Mouse (Mus musculus): ENCODE data around the gene Atp5l.
A peak's percentile ranks its signal among the peaks of the same experiment; 100 is the strongest.
"Not testable (repeated sequence)": the region's sequence is repeated elsewhere in the genome, so short reads cannot be mapped to it uniquely, and the experiment has no call there.

The Atp5l gene

GRCm38 (mm10) chr9:44920374-44921122, at the start of gene Atp5l:
Gene Atp5l (minus strand): TSS chr9:44920742.
- peak; percentile 98 for DNase-seq (ENCODE audit: low read depth, low spot score)

- peak; percentile 12 for DNase-seq (ENCODE audit: low read depth, low spot score)
Observed at GRCm38 (mm10) chr9:44969450-44969849, 48.9 kb upstream of the Atp5l start.

- DNase-seq (ENCODE audit: low read depth, low spot score): not testable (repeated sequence)
Observed at GRCm38 (mm10) chr9:44967763-44968162, 47.2 kb upstream of the Atp5l start.

DNA sequence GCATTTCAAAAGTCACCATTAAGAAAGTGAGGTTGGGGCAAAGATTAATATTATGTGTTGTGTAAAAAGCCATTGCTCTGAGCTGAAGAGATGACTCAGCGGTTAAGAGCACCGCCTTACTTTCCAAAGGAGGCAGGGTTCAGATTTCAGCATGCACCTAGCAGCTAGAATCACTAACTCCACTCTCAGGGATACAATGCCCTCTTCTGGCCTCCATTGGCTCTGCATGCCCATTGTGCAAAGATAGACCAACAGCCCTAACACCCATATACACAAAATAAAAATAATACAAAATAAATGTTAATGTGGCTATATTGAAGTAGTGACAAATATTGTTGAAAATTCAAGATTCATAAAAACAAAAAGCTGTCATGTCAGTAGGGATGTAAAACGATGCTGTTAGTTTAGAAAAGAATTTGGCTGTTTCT, 46.3 kb upstream of the Atp5l start:
- DNase-seq (ENCODE audit: low read depth, low spot score): peak; percentile 96

DNA sequence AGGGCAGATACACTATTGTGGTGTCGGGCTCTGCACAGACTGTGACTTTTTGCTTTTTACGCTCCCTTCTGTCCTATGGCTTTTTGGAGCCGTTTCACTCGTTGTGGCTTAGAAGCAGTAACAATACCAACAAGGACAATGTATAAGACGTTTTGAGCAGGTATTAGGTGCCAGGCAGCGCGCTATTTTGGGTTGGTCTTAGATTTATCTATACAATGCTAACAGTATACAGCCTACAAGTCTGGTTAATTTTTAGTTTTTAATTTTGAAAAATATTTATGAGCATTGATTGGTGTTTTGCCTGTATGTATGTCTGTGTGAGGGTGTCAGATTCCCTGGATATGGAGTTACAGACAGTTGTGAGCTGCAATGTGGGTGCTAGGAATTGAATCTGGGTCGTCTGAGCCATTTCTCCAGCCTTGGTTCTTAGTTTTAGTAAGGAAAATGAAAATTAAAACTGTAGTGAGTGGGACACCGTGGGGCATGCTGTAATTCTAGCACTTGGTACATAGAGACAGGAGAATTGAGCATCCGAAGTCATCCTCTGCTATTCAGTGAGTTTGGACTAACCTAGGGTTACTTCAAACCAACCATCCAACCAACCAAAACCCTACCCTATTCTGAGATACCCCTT, 45.4 kb upstream of the Atp5l start:
- DNase-seq (ENCODE audit: low read depth, low spot score): peak; percentile 36

- peak; percentile 98 for DNase-seq (ENCODE audit: low read depth, low spot score)
Observed at GRCm38 (mm10) chr9:44965126-44965832, 44.7 kb upstream of the Atp5l start, which contains the start of gene Ube4a. Gene Ube4a (minus strand): TSS chr9:44965600.

GRCm38 (mm10) chr9:44954432-44954831, 33.9 kb upstream of the Atp5l start:
- no peak for DNase-seq (ENCODE audit: low read depth, low spot score)

GRCm38 (mm10) chr9:44947836-44948235, 27.3 kb upstream of the Atp5l start:
- no peak for DNase-seq (ENCODE audit: low read depth, low spot score)

- peak; percentile 63 for DNase-seq (ENCODE audit: low read depth, low spot score)
Observed at GRCm38 (mm10) chr9:44946185-44946695, 25.7 kb upstream of the Atp5l start.

DNA sequence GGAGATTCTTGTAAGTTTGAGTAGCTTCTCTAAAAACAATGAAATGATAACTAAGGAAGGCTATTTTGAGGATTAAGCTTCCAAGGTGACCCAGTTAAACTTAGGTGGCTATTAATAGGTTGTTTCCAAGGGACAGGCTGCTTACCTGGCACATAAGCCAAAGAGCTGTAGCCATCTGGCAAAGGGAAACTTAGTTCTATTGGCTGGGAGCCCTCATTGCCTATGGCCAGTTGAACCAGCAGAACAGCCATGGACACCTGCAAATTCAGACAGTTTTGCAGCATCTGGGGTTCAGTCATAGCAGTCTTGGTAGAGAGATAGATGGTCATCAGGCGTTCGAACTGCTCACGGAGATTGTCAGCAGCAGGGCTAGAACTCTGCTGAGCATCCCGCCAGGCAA, 21.9 kb upstream of the Atp5l start:
- DNase-seq (ENCODE audit: low read depth, low spot score): no peak

DNA sequence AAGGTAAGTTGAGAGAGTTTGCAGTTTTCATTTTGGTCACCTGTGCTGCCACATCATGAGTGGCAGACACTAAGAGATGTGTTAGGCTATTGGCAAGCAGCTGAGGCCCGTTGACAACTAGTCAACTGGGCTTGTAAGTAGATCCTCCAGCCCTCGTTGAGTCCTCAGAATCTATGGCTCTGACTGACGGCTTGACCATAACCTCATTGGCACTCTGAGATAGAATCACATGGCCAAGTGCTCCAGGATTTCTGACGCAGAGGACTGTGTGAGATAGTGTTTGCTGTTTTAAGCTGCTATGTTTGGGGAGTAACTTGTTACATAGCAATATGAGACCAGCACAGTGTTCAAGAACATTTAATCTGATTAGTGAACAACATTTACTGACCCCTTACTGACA, 21.2 kb upstream of the Atp5l start:
- DNase-seq (ENCODE audit: low read depth, low spot score): no peak

GRCm38 (mm10) chr9:44921543-44921942, 1.0 kb upstream of the Atp5l start:
- no peak for DNase-seq (ENCODE audit: low read depth, low spot score)

DNA sequence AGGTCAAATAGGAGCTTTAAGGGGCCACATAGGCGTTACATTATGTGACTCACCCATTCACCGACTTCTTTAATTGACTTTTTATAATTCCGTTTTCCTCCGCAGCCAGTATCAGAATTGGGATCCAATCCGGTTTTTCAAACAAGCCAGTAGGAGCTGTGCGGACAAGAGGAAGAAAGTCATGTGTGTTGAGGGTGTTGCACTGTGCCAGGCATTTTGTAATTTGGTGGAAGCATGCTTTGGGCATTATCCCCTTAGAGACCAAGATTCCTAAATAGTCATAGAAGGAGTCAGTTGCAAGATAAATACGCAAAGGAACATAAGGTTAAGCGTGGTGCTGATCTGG, 554 bp upstream of the Atp5l start:
- DNase-seq (ENCODE audit: low read depth, low spot score): peak; percentile 91

GRCm38 (mm10) chr9:44919606-44920005, 936 bp downstream of the Atp5l start:
- DNase-seq (ENCODE audit: low read depth, low spot score): peak; percentile 45

- DNase-seq (ENCODE audit: low read depth, low spot score): peak; percentile 74
Observed at GRCm38 (mm10) chr9:44916196-44916595, 4.3 kb downstream of the Atp5l start.

GRCm38 (mm10) chr9:44914706-44915105, 5.8 kb downstream of the Atp5l start:
- DNase-seq (ENCODE audit: low read depth, low spot score): no peak

- no peak for DNase-seq (ENCODE audit: low read depth, low spot score)
Observed at GRCm38 (mm10) chr9:44911365-44911764, 9.2 kb downstream of the Atp5l start.

DNA sequence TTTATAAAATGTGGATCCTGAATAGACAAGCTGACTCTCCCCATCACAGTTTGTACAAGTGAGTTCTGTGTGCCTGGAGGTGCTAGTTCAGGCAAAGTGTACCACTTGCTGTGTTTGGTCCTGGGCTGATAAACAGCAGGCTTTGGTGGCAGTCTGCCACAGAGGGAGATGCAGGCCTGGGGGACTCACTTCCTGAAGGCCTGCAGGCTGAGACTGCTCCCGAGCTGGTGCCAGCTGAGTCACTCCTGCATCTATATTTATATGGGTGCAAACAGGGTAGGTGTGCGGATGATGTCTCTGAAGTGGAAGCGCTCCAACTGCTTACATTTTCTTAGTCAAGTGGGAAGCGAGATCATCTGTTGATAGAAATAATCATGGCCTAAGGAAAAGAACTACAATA, 14.9 kb downstream of the Atp5l start:
- DNase-seq (ENCODE audit: low read depth, low spot score): peak; percentile 88

GRCm38 (mm10) chr9:44904964-44905363, 15.6 kb downstream of the Atp5l start:
- peak; percentile 99 for DNase-seq (ENCODE audit: low read depth, low spot score)

DNA sequence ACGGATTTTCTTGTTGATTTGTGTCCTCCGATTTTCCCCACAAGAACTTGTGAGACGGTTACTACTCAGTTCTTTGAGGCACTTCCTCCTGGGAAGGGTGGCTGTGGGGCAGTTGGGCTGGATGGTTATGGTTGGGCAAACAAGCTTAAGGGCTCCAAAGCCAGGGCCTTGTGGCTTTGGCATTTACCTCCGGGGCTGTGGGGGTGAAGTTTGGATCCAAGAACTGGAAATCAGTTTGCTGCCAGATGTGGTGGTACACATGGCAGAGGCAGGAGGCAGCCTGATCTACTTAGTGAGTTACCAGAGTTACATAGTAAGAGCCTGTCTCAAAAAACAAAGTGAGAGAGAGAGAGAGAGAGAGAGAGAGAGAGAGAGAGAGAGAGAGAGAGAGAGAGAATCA, 16.7 kb downstream of the Atp5l start:
- no peak for DNase-seq (ENCODE audit: low read depth, low spot score)

- DNase-seq (ENCODE audit: low read depth, low spot score): no peak
Observed at GRCm38 (mm10) chr9:44900402-44900801, 20.1 kb downstream of the Atp5l start.

DNA sequence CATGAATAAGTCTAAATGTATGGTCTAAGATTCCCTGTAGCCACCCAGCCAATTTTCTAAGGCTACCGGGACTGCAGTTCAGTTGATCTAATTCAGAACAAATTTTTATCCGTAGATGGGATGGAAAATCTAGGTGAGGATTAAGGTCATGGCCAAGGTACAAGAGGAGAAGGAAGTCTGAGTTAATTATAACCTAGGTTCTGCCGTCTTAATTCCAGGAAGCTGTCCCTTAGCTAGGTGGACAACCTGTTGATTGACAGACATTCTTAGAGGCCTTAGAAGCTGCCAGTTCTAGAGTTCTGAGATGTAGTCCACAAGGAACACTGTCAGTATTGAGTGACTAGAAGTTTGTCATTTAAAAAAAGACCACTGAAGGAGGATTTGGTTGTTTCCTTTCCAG, 20.8 kb downstream of the Atp5l start:
- no peak for DNase-seq (ENCODE audit: low read depth, low spot score)
